Mouse (Mus musculus): ENCODE measurements at regions not wholly inside any gene's neighbourhood (a gene's known extent, or its start where the extent isn't known, plus 50 kb on each side); places are given as distances from the start of the nearest gene placed in this dataset.

- intact Hi-C loops (cut with DNase I): no loop called here
- DNase-seq (ENCODE audit: low spot score in 2 of 2): no peak
These were observed 131.7 kb upstream of the Sall1 start for GRCm38 (mm10) chr8:89175631-89176030.

- DNase-seq (ENCODE audit: low spot score in 2 of 2): no peak
- intact Hi-C loops (cut with DNase I): no loop called here
These were observed 127.6 kb upstream of the Sall1 start for GRCm38 (mm10) chr8:89171561-89171960.

- intact Hi-C loops (cut with DNase I): no loop called here
These were observed 125.5 kb upstream of the Sall1 start for GRCm38 (mm10) chr8:89169484-89169883.

GRCm38 (mm10) chr8:89167026-89167425, 123.1 kb upstream of the Sall1 start:
- DNase-seq (ENCODE audit: low spot score in 2 of 2): no peak
- intact Hi-C loops (cut with DNase I): no loop called here

More at GRCm38 (mm10) chr8:89169484-89169883, 125.5 kb upstream of the Sall1 start:
- DNase-seq (ENCODE audit: low spot score in 2 of 2): no peak

- no peak for DNase-seq (ENCODE audit: low spot score in 2 of 2)
These were observed 112.9 kb upstream of the Sall1 start for GRCm38 (mm10) chr8:89156909-89157308.

GRCm38 (mm10) chr8:89153605-89154004, 109.6 kb upstream of the Sall1 start:
- no peak for DNase-seq (ENCODE audit: low spot score in 2 of 2)
- intact Hi-C loops (cut with DNase I): no loop called here

More at GRCm38 (mm10) chr8:89156909-89157308, 112.9 kb upstream of the Sall1 start:
- intact Hi-C loops (cut with DNase I): no loop called here

- intact Hi-C loops (cut with DNase I): no loop called here
- no peak for DNase-seq (ENCODE audit: low spot score in 2 of 2)
These were observed 109.1 kb upstream of the Sall1 start for GRCm38 (mm10) chr8:89152867-89153595.

- no peak for DNase-seq (ENCODE audit: low spot score in 2 of 2)
- intact Hi-C loops (cut with DNase I): no loop called here
These were observed 108.4 kb upstream of the Sall1 start for GRCm38 (mm10) chr8:89152331-89152730.

GRCm38 (mm10) chr8:89150952-89151351, 107.0 kb upstream of the Sall1 start:
- DNase-seq (ENCODE audit: low spot score in 2 of 2): no peak
- intact Hi-C loops (cut with DNase I): no loop called here

GRCm38 (mm10) chr8:89141529-89142235, 97.7 kb upstream of the Sall1 start:
- intact Hi-C loops (cut with DNase I): no loop called here
- no peak for DNase-seq (ENCODE audit: low spot score in 2 of 2)

- intact Hi-C loops (cut with DNase I): no loop called here
- DNase-seq (ENCODE audit: low spot score in 2 of 2): no peak
These were observed 95.9 kb upstream of the Sall1 start for GRCm38 (mm10) chr8:89139876-89140275.

GRCm38 (mm10) chr8:89138416-89139125, 94.6 kb upstream of the Sall1 start:
- DNase-seq (ENCODE audit: low spot score in 2 of 2): no peak
- intact Hi-C loops (cut with DNase I): no loop called here

- intact Hi-C loops (cut with DNase I): loop anchor here (5.0 kb wide), 1 partner anchor 437 kb away; no protein-coding TSS in a partner anchor
- no peak for DNase-seq (ENCODE audit: low spot score in 2 of 2)
These were observed 90.9 kb upstream of the Sall1 start for GRCm38 (mm10) chr8:89134581-89135484.

GRCm38 (mm10) chr8:89134058-89134457, 90.1 kb upstream of the Sall1 start:
- intact Hi-C loops (cut with DNase I): loop anchor here (5.0 kb wide), 1 partner anchor 438 kb away; no protein-coding TSS in a partner anchor
- no peak for DNase-seq (ENCODE audit: low spot score in 2 of 2)

GRCm38 (mm10) chr8:89121051-89121450, 77.1 kb upstream of the Sall1 start:
- intact Hi-C loops (cut with DNase I): no loop called here
- DNase-seq (ENCODE audit: low spot score in 2 of 2): no peak

- intact Hi-C loops (cut with DNase I): no loop called here
- no peak for DNase-seq (ENCODE audit: low spot score in 2 of 2)
These were observed 64.1 kb upstream of the Sall1 start for GRCm38 (mm10) chr8:89107895-89108660.

- intact Hi-C loops (cut with DNase I): no loop called here
These were observed 62.4 kb upstream of the Sall1 start for GRCm38 (mm10) chr8:89106346-89106745.

GRCm38 (mm10) chr8:89097396-89097795, 53.4 kb upstream of the Sall1 start:
- intact Hi-C loops (cut with DNase I): no loop called here
- no peak for DNase-seq (ENCODE audit: low spot score in 2 of 2)

More at GRCm38 (mm10) chr8:89106346-89106745, 62.4 kb upstream of the Sall1 start:
- no peak for DNase-seq (ENCODE audit: low spot score in 2 of 2)
